Mouse (Mus musculus): ENCODE measurements around the gene Gbe1. TPM values are rescaled to one million over a fixed set of nuclear protein-coding genes. Genes with fewer than 3 reads are reported as not detected.

The Gbe1 gene
- polyA plus RNA-seq, 1 experiment from 2014 or later: 48.1 TPM

- H3K4me3 ChIP-seq: no peak overlapping the region
- no peak overlapping the region for H3K27ac ChIP-seq (replicated peaks)
- no peak overlapping the region for H3K4me2 ChIP-seq
- H3K4me1 ChIP-seq: 0 out of 2 replicates have a peak, but pooled peaks cover 8% of the 10 kb centered on the region
- no peaks in the 10 kb centered on the region for H3K27me3 ChIP-seq (replicated peaks)
- H3K9me3 ChIP-seq: peaks cover 20% of the 10 kb centered on the region
- no peak for ATAC-seq (ENCODE audit: extremely low read depth, insufficient number of reproducible peaks, low FRiP score, low TSS enrichment)
- peaks cover 20% of the 10 kb centered on the region for H3K36me3 ChIP-seq
- H3K9ac ChIP-seq: no peak overlapping the region
- 82% methylated on average over 6 of the region's 6 CpGs for WGBS
Observed at GRCm38 (mm10) chr16:70358326-70358725, 44.6 kb downstream of the Gbe1 start.

DNA sequence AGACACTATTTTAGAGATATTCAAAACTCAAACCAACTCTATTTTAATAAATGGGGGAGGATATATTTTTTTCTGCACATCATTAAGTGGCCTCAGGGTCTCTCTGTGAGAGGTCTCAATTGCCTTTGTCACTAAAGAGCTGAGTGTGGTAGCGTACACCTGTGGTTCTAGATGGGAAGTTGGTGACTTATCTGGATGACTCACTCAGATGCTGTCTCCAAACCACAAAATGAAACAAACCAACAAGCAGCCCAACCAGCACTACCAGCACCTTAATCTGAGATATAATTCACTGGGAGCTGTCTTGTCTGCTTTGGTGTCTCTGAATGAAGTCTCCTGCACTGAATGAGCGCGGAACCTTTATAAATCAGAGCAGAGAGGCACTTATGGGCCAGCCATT is 51.5 kb downstream of the Gbe1 start:
- H3K27ac ChIP-seq (replicated peaks): no peak overlapping the region
- H3K4me2 ChIP-seq: no peak overlapping the region
- no peak overlapping the region for H3K9ac ChIP-seq
- peaks cover 13% of the 10 kb centered on the region for H3K36me3 ChIP-seq
- 81% methylated on average over 3 of the region's 3 CpGs for WGBS
- peaks cover 8% of the 10 kb centered on the region; the same call in 1 of the 2 replicates for H3K9me3 ChIP-seq
- H3K4me1 ChIP-seq: no peaks in the 10 kb centered on the region
- H3K27me3 ChIP-seq (replicated peaks): no peaks in the 10 kb centered on the region
- no peak overlapping the region for H3K4me3 ChIP-seq
- ATAC-seq (ENCODE audit: extremely low read depth, insufficient number of reproducible peaks, low FRiP score, low TSS enrichment): no peak

DNA sequence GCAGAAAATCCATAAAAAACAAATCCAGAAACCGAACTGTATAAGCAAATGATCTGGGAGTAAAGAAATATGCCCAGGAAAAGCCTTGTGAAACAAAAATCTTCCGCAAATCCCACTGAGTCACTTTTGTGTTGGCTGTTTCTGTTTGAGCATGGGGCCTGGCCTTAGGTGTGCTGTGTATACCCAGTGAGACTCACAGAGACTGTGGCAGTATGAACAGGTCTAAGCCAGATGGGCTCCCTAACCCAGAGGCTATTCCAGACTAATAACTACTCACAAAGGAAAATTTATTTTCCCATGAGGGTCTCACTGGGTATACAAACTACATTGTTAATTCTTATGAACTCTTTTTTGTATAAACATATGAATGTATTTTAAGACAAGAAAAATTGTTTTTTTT is 67.3 kb downstream of the Gbe1 start:
- Histone ChIP-seq H3K9ac (no peak overlapping the region), H3K4me2 (no peak overlapping the region), H3K27me3 (replicated peaks) (no peaks in the 10 kb centered on the region), H3K27ac (replicated peaks) (no peak overlapping the region), H3K4me3 (no peak overlapping the region), H3K36me3 (no peaks in the 10 kb centered on the region), H3K9me3 (no peaks in the 10 kb centered on the region), H3K4me1 (no peaks in the 10 kb centered on the region)
- no peak for ATAC-seq (ENCODE audit: extremely low read depth, insufficient number of reproducible peaks, low FRiP score, low TSS enrichment)
- WGBS: 86% methylated on average over 2 of the region's 2 CpGs

- ATAC-seq (ENCODE audit: extremely low read depth, insufficient number of reproducible peaks, low FRiP score, low TSS enrichment): no peak
- WGBS: 93% methylated on average over 1 of the region's 1 CpGs
- no peak overlapping the region for H3K9ac ChIP-seq
- H3K4me3 ChIP-seq: no peak overlapping the region
- H3K27ac ChIP-seq (replicated peaks): no peak overlapping the region
- H3K36me3 ChIP-seq: peaks cover 5% of the 10 kb centered on the region; the same call in 1 of the 2 replicates
- H3K27me3 ChIP-seq (replicated peaks): no peaks in the 10 kb centered on the region
- H3K9me3 ChIP-seq: no peaks in the 10 kb centered on the region
- no peaks in the 10 kb centered on the region for H3K4me1 ChIP-seq
- H3K4me2 ChIP-seq: no peak overlapping the region
Observed at GRCm38 (mm10) chr16:70385494-70385893, 71.7 kb downstream of the Gbe1 start.

DNA sequence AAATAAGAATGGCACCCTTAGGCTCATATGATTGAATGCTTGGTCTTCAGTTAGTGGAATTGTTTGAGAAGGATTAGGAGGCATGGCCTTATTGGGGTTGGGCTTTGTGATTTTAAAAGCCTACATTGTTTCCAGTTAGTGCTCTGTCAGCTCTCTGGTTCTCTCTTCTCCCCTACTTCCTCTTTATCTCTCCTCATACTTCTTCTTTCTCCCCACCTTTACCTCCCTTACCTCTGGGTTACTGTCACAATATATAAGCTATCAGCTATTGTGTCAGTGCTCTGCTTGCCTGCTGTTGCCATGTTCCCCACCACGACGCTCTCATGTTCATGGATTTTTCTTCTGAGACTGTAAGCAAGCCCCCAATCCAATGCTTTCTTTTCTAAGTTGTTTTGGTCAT is 73.6 kb downstream of the Gbe1 start:
- no peak overlapping the region for H3K27ac ChIP-seq (replicated peaks)
- no peak overlapping the region for H3K4me3 ChIP-seq
- no peak overlapping the region for H3K9ac ChIP-seq
- ATAC-seq (ENCODE audit: extremely low read depth, insufficient number of reproducible peaks, low FRiP score, low TSS enrichment): no peak
- no peaks in the 10 kb centered on the region for H3K27me3 ChIP-seq (replicated peaks)
- H3K4me2 ChIP-seq: no peak overlapping the region
- H3K9me3 ChIP-seq: no peaks in the 10 kb centered on the region
- H3K36me3 ChIP-seq: peaks cover 5% of the 10 kb centered on the region; the same call in 1 of the 2 replicates
- WGBS: 96% methylated on average over 2 of the region's 2 CpGs
- no peaks in the 10 kb centered on the region for H3K4me1 ChIP-seq

DNA sequence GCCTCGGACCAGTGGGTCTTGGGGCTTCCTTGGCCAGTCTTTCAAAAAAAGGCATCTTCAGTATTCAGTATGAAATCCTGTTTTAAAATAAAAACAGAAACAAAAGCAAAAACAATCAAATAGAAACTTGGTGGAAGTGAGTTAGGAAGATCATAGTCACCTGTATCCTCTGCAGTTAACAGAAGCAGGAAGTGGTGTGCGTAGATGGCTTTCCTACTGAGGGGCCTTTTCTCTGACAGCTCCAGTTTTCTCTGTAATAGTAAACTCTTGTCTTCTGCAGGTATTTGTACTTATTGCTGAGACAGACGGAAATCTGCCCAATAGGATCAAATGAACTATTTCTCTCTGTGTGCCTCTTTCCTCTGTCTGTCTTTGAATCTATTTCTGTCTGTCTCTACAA is 81.5 kb downstream of the Gbe1 start:
- 79% methylated on average over 3 of the region's 3 CpGs for WGBS
- Histone ChIP-seq H3K4me3 (no peak overlapping the region), H3K4me2 (no peak overlapping the region), H3K4me1 (peaks cover 22% of the 10 kb centered on the region), H3K27me3 (replicated peaks) (no peaks in the 10 kb centered on the region), H3K36me3 (no peaks in the 10 kb centered on the region; the same call in 1 of the 2 replicates), H3K9me3 (no peaks in the 10 kb centered on the region), H3K9ac (no peak overlapping the region), H3K27ac (replicated peaks) (no peak overlapping the region)
- ATAC-seq (ENCODE audit: extremely low read depth, insufficient number of reproducible peaks, low FRiP score, low TSS enrichment): no peak

GRCm38 (mm10) chr16:70407780-70408179 is 94.0 kb downstream of the Gbe1 start:
- no peaks in the 10 kb centered on the region for H3K27me3 ChIP-seq (replicated peaks)

DNA sequence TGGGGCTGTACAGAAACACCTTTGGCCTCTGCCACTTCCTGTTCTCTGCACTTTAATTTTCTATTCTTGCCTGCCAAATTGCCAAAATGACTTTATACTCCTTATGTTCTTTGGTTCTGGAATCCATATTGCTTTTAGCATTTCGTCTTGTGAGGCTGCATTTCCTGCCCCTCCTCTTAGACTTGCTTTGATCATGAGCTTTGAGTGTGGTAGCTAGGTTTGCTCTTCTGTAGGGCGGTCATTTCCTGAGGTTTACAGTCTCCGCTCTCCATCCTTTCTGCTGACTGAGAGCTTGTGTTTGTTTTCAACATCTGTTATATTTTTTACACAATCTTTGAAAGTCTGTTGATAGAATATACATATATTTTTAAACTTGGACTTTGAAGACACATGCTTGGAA is 107.3 kb downstream of the Gbe1 start:
- no peak for ATAC-seq (ENCODE audit: extremely low read depth, insufficient number of reproducible peaks, low FRiP score, low TSS enrichment)
- Histone ChIP-seq H3K27me3 (replicated peaks) (no peaks in the 10 kb centered on the region), H3K4me1 (no peaks in the 10 kb centered on the region), H3K4me2 (no peak overlapping the region), H3K4me3 (no peak overlapping the region), H3K9me3 (no peaks in the 10 kb centered on the region), H3K27ac (replicated peaks) (no peak overlapping the region), H3K36me3 (no peaks in the 10 kb centered on the region), H3K9ac (no peak overlapping the region)
- WGBS: 67% methylated on average over 3 of the region's 3 CpGs

More at GRCm38 (mm10) chr16:70407780-70408179, 94.0 kb downstream of the Gbe1 start:
- Histone ChIP-seq H3K4me3 (no peak overlapping the region), H3K27ac (replicated peaks) (no peak overlapping the region), H3K36me3 (no peaks in the 10 kb centered on the region), H3K9ac (no peak overlapping the region), H3K4me1 (peaks cover 4% of the 10 kb centered on the region; the same call in 1 of the 2 replicates), H3K9me3 (no peaks in the 10 kb centered on the region), H3K4me2 (no peak overlapping the region)
- ATAC-seq (ENCODE audit: extremely low read depth, insufficient number of reproducible peaks, low FRiP score, low TSS enrichment): no peak
- WGBS: 74% methylated on average over 2 of the region's 2 CpGs

DNA sequence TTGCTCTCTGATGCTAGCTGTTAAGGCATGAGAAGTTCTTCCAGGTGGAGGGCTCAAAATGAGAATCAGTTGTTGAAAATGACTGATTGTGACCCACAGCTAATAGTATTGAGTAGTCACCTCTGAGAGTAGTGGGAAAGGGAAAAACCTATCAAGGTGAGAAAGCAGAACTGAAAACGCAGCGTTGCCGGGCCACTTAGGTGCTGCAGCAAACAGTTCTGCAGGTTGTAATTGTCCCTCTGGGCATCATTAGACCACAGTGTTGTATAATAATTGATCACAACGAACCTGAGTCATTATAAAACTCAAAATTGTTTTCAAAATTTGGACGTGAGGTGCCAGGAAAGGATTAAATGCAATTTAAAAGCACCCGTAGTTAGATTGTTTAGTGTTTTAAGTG is 135.8 kb downstream of the Gbe1 start:
- Histone ChIP-seq H3K27me3 (replicated peaks) (no peaks in the 10 kb centered on the region), H3K27ac (replicated peaks) (no peak overlapping the region), H3K9ac (no peak overlapping the region), H3K9me3 (no peaks in the 10 kb centered on the region), H3K36me3 (no peaks in the 10 kb centered on the region), H3K4me3 (no peak overlapping the region), H3K4me2 (no peak overlapping the region), H3K4me1 (no peaks in the 10 kb centered on the region)
- WGBS: 76% methylated on average over 6 of the region's 6 CpGs
- ATAC-seq (ENCODE audit: extremely low read depth, insufficient number of reproducible peaks, low FRiP score, low TSS enrichment): no peak

DNA sequence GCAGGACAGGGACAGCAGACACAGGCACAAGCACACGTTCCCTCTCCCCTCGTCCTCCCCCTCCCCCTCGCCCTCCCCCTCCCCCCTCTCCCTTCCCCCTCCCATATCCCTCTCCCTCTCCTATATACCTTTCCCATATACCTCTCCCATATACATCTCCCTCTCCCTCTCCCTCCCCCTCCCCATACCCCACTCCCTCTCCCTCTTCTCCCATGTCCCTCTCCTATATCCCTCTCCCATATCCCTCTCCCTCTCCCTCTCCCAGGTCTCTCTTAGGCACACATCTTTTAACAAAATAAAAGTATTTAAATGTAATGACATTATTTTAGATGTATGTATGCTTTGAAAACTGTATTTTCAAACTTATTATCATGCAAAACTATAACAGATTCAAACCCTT is 161.8 kb downstream of the Gbe1 start:
- H3K27ac ChIP-seq (replicated peaks): no peak overlapping the region
- no peaks in the 10 kb centered on the region for H3K36me3 ChIP-seq
- no peaks in the 10 kb centered on the region for H3K9me3 ChIP-seq
- no peaks in the 10 kb centered on the region for H3K4me1 ChIP-seq
- H3K9ac ChIP-seq: no peak overlapping the region
- no peak overlapping the region for H3K4me2 ChIP-seq
- 13% methylated on average over 2 of the region's 3 CpGs for WGBS
- no peak for ATAC-seq (ENCODE audit: extremely low read depth, insufficient number of reproducible peaks, low FRiP score, low TSS enrichment)
- H3K4me3 ChIP-seq: no peak overlapping the region
- H3K27me3 ChIP-seq (replicated peaks): no peaks in the 10 kb centered on the region

DNA sequence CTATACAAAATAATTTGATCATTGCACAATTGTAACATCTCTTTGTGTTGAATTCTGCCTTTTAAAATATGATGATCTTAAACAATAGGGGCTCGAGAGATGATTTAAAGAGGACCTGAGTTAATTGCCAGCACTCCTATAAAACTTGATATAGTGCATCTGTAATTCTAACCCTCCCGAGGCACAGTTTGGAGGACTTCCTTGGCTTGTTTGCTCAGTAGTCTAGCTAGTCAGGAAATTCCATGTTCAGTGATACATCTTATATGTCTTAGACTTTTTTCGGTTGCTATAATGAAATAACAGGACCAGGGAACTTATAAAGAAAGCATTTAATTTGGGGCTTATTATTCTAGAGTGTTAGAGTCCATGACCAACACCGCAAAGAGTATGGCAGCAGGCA is 162.4 kb downstream of the Gbe1 start:
- Histone ChIP-seq H3K36me3 (no peaks in the 10 kb centered on the region), H3K4me3 (no peak overlapping the region), H3K4me1 (no peaks in the 10 kb centered on the region), H3K27ac (replicated peaks) (no peak overlapping the region), H3K27me3 (replicated peaks) (no peaks in the 10 kb centered on the region), H3K9me3 (no peaks in the 10 kb centered on the region), H3K4me2 (no peak overlapping the region), H3K9ac (no peak overlapping the region)
- WGBS: 73% methylated on average over 4 of the region's 4 CpGs
- no peak for ATAC-seq (ENCODE audit: extremely low read depth, insufficient number of reproducible peaks, low FRiP score, low TSS enrichment)

GRCm38 (mm10) chr16:70480494-70480893 is 166.7 kb downstream of the Gbe1 start:
- H3K4me3 ChIP-seq: no peak overlapping the region
- WGBS: 78% methylated on average over 3 of the region's 3 CpGs
- H3K9ac ChIP-seq: no peak overlapping the region
- no peaks in the 10 kb centered on the region for H3K9me3 ChIP-seq
- no peak overlapping the region for H3K4me2 ChIP-seq
- H3K27me3 ChIP-seq (replicated peaks): no peaks in the 10 kb centered on the region
- H3K27ac ChIP-seq (replicated peaks): no peak overlapping the region
- no peak for ATAC-seq (ENCODE audit: extremely low read depth, insufficient number of reproducible peaks, low FRiP score, low TSS enrichment)
- no peaks in the 10 kb centered on the region for H3K36me3 ChIP-seq
- H3K4me1 ChIP-seq: no peaks in the 10 kb centered on the region

All from heart, embryonic 13.5 days (tissue).